34 mouse cellular contexts compared by ENCODE assay signal in genomic region chr4:106467420-106468110, GRCm38 (mm10). TPM values are rescaled to one million over a fixed set of nuclear protein-coding genes. Genes with fewer than 3 reads are reported as not detected.
DNase-seq lines count a peak whose midpoint lies in the region; ATAC-seq and TF ChIP-seq lines count a peak whose summit lies in the region.
"Had no signal": no experiment of that assay in that cellular context is flagged by ENCODE, and none has a peak within 500 bp of the region (broad histone marks: within the 10 kb centered on the region; RNA-seq: fewer than 3 reads in every experiment).

No protein-coding gene starts in this region.

- ATAC-seq in hindbrain, postnatal 0 days, result peak; percentile 55
- ATAC-seq in hindbrain, embryonic 13.5 days (ENCODE audit: low FRiP score), result no peak
- ATAC-seq in cerebellum, adult (ENCODE audit: insufficient number of reproducible peaks, low FRiP score, low TSS enrichment), result peak; percentile 57
- no peak for ATAC-seq in intestine, postnatal 0 days
- ATAC-seq: forebrain, postnatal 0 days had no signal

- WGBS in hindbrain, postnatal 0 days, result 59% methylated on average over 13 of the region's 13 CpGs
- 85% methylated on average over 13 of the region's 13 CpGs for WGBS in hindbrain, embryonic 13.5 days
- WGBS in cerebellum, adult 2 months, result 14% methylated on average over 13 of the region's 13 CpGs
- WGBS in intestine, postnatal 0 days, result 74% methylated on average over 13 of the region's 13 CpGs
- 76% methylated on average over 13 of the region's 13 CpGs for WGBS in heart, adult 2 months

- no peak for TF ChIP-seq POLR2A in cerebellum, adult 2 months (IDR thresholded peaks at IDR 0.05; ENCODE audit: borderline replicate concordance, insufficient read depth, low read length)
- no peak for TF ChIP-seq POLR2A in heart, adult 2 months (IDR thresholded peaks at IDR 0.05; ENCODE audit: insufficient read depth, low read depth, low read length)

- H3K4me3 ChIP-seq in hindbrain, postnatal 0 days (ENCODE audit: low read length), result no peak overlapping the region
- H3K4me3 ChIP-seq in hindbrain, embryonic 13.5 days, result no peak overlapping the region
- H3K4me3 ChIP-seq in cerebellum, adult 2 months (replicated peaks; ENCODE audit: insufficient read depth, low read depth, low read length), result no peak overlapping the region
- H3K4me3 ChIP-seq in intestine, postnatal 0 days (ENCODE audit: low read depth, low read length), result no peak overlapping the region
- H3K4me3 ChIP-seq in heart, adult 2 months, result no peak overlapping the region
- H3K4me3 ChIP-seq: embryonic facial prominence, embryonic 15.5 days; forebrain, embryonic 12.5 days; limb, embryonic 13.5 days; lung, embryonic 15.5 days; midbrain, embryonic 12.5 days; neural tube, embryonic 15.5 days; stomach, embryonic 15.5 days had no signal

- peaks cover 3% of the 10 kb centered on the region; the same call in 1 of the 2 replicates for H3K27me3 ChIP-seq in hindbrain, postnatal 0 days (ENCODE audit: insufficient read depth, low read length)
- peaks cover 28% of the 10 kb centered on the region for H3K27me3 ChIP-seq in hindbrain, embryonic 13.5 days
- H3K27me3 ChIP-seq in cerebellum, adult 2 months (ENCODE audit: control insufficient read depth, insufficient read depth, low read length), result no peaks in the 10 kb centered on the region
- H3K27me3 ChIP-seq in intestine, postnatal 0 days (replicated peaks; ENCODE audit: control insufficient read depth, insufficient read depth, low read length), result no peaks in the 10 kb centered on the region
- peaks cover 9% of the 10 kb centered on the region for H3K27me3 ChIP-seq in heart, adult 2 months (ENCODE audit: control insufficient read depth, insufficient read depth, low read length)

- H3K79me2 ChIP-seq in heart, adult 2 months (replicated peaks; ENCODE audit: control insufficient read depth, insufficient read depth, low read length), result no peaks in the 10 kb centered on the region

- H3K27ac ChIP-seq in hindbrain, postnatal 0 days, result peak overlapping the region; percentile 26; the same call in 1 of the 2 replicates
- no peak overlapping the region for H3K27ac ChIP-seq in hindbrain, embryonic 13.5 days
- no peak overlapping the region for H3K27ac ChIP-seq in cerebellum, adult 2 months (ENCODE audit: insufficient read depth, low read length)
- no peak overlapping the region for H3K27ac ChIP-seq in intestine, postnatal 0 days (ENCODE audit: low read depth, low read length)
- no peak overlapping the region for H3K27ac ChIP-seq in heart, adult 2 months
- H3K27ac ChIP-seq: embryonic facial prominence, embryonic 15.5 days; forebrain, embryonic 12.5 days; limb, embryonic 13.5 days; lung, embryonic 15.5 days; midbrain, embryonic 12.5 days; neural tube, embryonic 15.5 days; stomach, embryonic 15.5 days had no signal

- H3K4me2 ChIP-seq in hindbrain, postnatal 0 days (ENCODE audit: low read depth, low read length), result no peak overlapping the region
- no peak overlapping the region for H3K4me2 ChIP-seq in hindbrain, embryonic 13.5 days
- no peak overlapping the region for H3K4me2 ChIP-seq in intestine, postnatal 0 days (replicated peaks; ENCODE audit: low read depth)
- H3K4me2 ChIP-seq: embryonic facial prominence, embryonic 15.5 days; forebrain, embryonic 12.5 days; limb, embryonic 13.5 days; liver, embryonic 11.5 days; lung, embryonic 15.5 days; midbrain, embryonic 12.5 days; neural tube, embryonic 15.5 days; stomach, embryonic 15.5 days had no signal

- H3K36me3 ChIP-seq in hindbrain, postnatal 0 days (ENCODE audit: insufficient read depth, low read length), result no peaks in the 10 kb centered on the region
- H3K36me3 ChIP-seq in hindbrain, embryonic 13.5 days, result no peaks in the 10 kb centered on the region
- H3K36me3 ChIP-seq in intestine, postnatal 0 days (ENCODE audit: control insufficient read depth, insufficient read depth), result no peaks in the 10 kb centered on the region
- H3K36me3 ChIP-seq in heart, adult 2 months (ENCODE audit: control insufficient read depth, insufficient read depth, low read length), result no peaks in the 10 kb centered on the region
- H3K36me3 ChIP-seq: embryonic facial prominence, embryonic 15.5 days; forebrain, embryonic 12.5 days; limb, embryonic 13.5 days; lung, embryonic 15.5 days; midbrain, embryonic 12.5 days; neural tube, embryonic 15.5 days; stomach, embryonic 15.5 days had no signal

- peaks cover 5% of the 10 kb centered on the region; the same call in 1 of the 2 replicates for H3K4me1 ChIP-seq in hindbrain, postnatal 0 days (ENCODE audit: insufficient read depth, low read length)
- H3K4me1 ChIP-seq in hindbrain, embryonic 13.5 days (replicated peaks), result peaks cover 18% of the 10 kb centered on the region
- H3K4me1 ChIP-seq in cerebellum, adult 2 months (ENCODE audit: control insufficient read depth, insufficient read depth, low read length), result peaks cover 26% of the 10 kb centered on the region
- H3K4me1 ChIP-seq in intestine, postnatal 0 days (replicated peaks; ENCODE audit: control insufficient read depth, insufficient read depth, low read length), result peaks cover 4% of the 10 kb centered on the region
- peaks cover 1% of the 10 kb centered on the region; the same call in 1 of the 2 replicates for H3K4me1 ChIP-seq in heart, adult 2 months (ENCODE audit: control insufficient read depth, insufficient read depth, low read length)

- no peaks in the 10 kb centered on the region for H3K9me3 ChIP-seq in hindbrain, postnatal 0 days (ENCODE audit: low read length)
- H3K9me3 ChIP-seq in hindbrain, embryonic 13.5 days, result no peaks in the 10 kb centered on the region
- no peaks in the 10 kb centered on the region for H3K9me3 ChIP-seq in intestine, postnatal 0 days (ENCODE audit: control insufficient read depth)
- H3K9me3 ChIP-seq: embryonic facial prominence, embryonic 15.5 days; forebrain, embryonic 12.5 days; limb, embryonic 13.5 days; lung, embryonic 15.5 days; midbrain, embryonic 12.5 days; neural tube, embryonic 15.5 days; stomach, embryonic 15.5 days had no signal

- TF ChIP-seq EP300 in heart, adult 2 months (IDR thresholded peaks at IDR 0.05; ENCODE audit: insufficient read depth, low read depth, low read length), result no peak

- no peak overlapping the region for H3K9ac ChIP-seq in hindbrain, postnatal 0 days (replicated peaks; ENCODE audit: low read length)
- H3K9ac ChIP-seq in hindbrain, embryonic 13.5 days, result no peak overlapping the region
- H3K9ac ChIP-seq in intestine, postnatal 0 days (ENCODE audit: low read depth, low read length), result no peak overlapping the region
- no peak overlapping the region for H3K9ac ChIP-seq in heart, adult 2 months (ENCODE audit: low read depth, low read length)
- H3K9ac ChIP-seq: embryonic facial prominence, embryonic 15.5 days; forebrain, embryonic 12.5 days; forebrain, postnatal 0 days; limb, embryonic 13.5 days; lung, embryonic 15.5 days; midbrain, embryonic 12.5 days; neural tube, embryonic 15.5 days; stomach, embryonic 15.5 days had no signal

- intact Hi-C loops in heart, adult 2 months (cut with DNase I), result no loop called here

- peak; percentile 78 for DNase-seq in hindbrain, postnatal 0 days (ENCODE audit: low spot score)
- DNase-seq in cerebellum, adult 2 months, result peak; percentile 69 to 83
- DNase-seq in cerebellum, postnatal 14 days, result peak; percentile 86 to 87
- DNase-seq in urinary bladder, adult 18-20 months (ENCODE audit: low spot score in 2 of 2), result no peak
- no peak for DNase-seq in heart, adult 2 months
- DNase-seq: adrenal gland, postnatal 14 days; forebrain, postnatal 0 days; gastrocnemius, postnatal 10 days; heart, postnatal 14 days; kidney, adult 9 months; kidney, postnatal 10 days; right cerebral cortex, postnatal 25 days; thymus, postnatal 14 days had no signal

- TF ChIP-seq CTCF in hindbrain, postnatal 0 days (IDR thresholded peaks at IDR 0.05; ENCODE audit: low read depth), result no peak
- TF ChIP-seq CTCF in cerebellum, adult 2 months (IDR thresholded peaks at IDR 0.05; ENCODE audit: borderline replicate concordance, insufficient read depth, low read depth, low read length), result no peak
- no peak for TF ChIP-seq CTCF in intestine, postnatal 0 days (IDR thresholded peaks at IDR 0.05; ENCODE audit: low read depth)
- TF ChIP-seq CTCF in heart, adult 2 months (IDR thresholded peaks at IDR 0.05), result no peak

RNA-seq across cellular contexts. Expression of gene Pcsk9, which starts 3.4 kb away (rescaled TPM):
- total RNA-seq in hindbrain, postnatal 0 days (2014; rRNA removed), result 38.8 and 48.7 TPM in 2 replicates
- 18.8 and 20.3 TPM in 2 replicates for polyA plus RNA-seq in hindbrain, postnatal 0 days (2015; fragmentation: Nextera tagmentation; extraction: Ambion mirVana)
- polyA plus RNA-seq in hindbrain, embryonic 13.5 days (2015; fragmentation: Nextera tagmentation; extraction: Ambion mirVana), result 1.3 and 1.6 TPM in 2 replicates
- 0.33 and 0.34 TPM in 2 replicates for polyA plus RNA-seq in cerebellum, adult 2 months (2012; rRNA removed)
- 16.8 and 21.2 TPM in 2 replicates for polyA plus RNA-seq in intestine, postnatal 0 days (2015; fragmentation: Nextera tagmentation; extraction: Ambion mirVana)
- not detected for total RNA-seq in heart, adult 2 months (2021)
- 0.02 TPM in 1 of 2 replicates, not detected in the other for polyA plus RNA-seq in heart, adult 2 months (2012; rRNA removed)
- total RNA-seq: heart, postnatal 14 days had no signal

RNA-seq across cellular contexts. Expression of gene Bsnd, which starts 24.5 kb away (rescaled TPM):
- not detected in 2 replicates for total RNA-seq in hindbrain, postnatal 0 days (2014; rRNA removed)
- not detected in 2 replicates for polyA plus RNA-seq in hindbrain, postnatal 0 days (2015; fragmentation: Nextera tagmentation; extraction: Ambion mirVana)
- polyA plus RNA-seq in hindbrain, embryonic 13.5 days (2015; fragmentation: Nextera tagmentation; extraction: Ambion mirVana), result not detected in 2 replicates
- 0.03 and 0.10 TPM in 2 replicates for polyA plus RNA-seq in cerebellum, adult 2 months (2012; rRNA removed)
- polyA plus RNA-seq in intestine, postnatal 0 days (2015; fragmentation: Nextera tagmentation; extraction: Ambion mirVana), result not detected in 2 replicates
- total RNA-seq in heart, adult 2 months (2021), result not detected
- polyA plus RNA-seq in heart, adult 2 months (2012; rRNA removed), result not detected in 2 replicates
- total RNA-seq: adrenal gland, postnatal 14 days; forebrain, postnatal 0 days; heart, postnatal 14 days; layer of hippocampus, postnatal 10 days; left cerebral cortex, adult 18-20 months; left cerebral cortex, postnatal 25 days; megakaryocyte, adult 5-6 weeks had no signal
- polyA plus RNA-seq: cortical plate, adult 2 months; forebrain, embryonic 12.5 days; forebrain, postnatal 0 days; heart, embryonic 14.5 days; hindbrain, embryonic 11.5 days; intestine, embryonic 14.5 days; large intestine, adult 2 months; limb, embryonic 13.5 days; liver, embryonic 11.5 days; liver, embryonic 16.5 days; lung, embryonic 15.5 days; midbrain, embryonic 12.5 days; neural tube, embryonic 15.5 days; stomach, embryonic 15.5 days had no signal

Comparison
In these comparisons a context has a peak if more than half of its experiments do, and no peak if none do; other contexts are left out.
1. ATAC-seq: peak in hindbrain, postnatal 0 days (single experiment) and cerebellum, adult (single experiment); none in hindbrain, embryonic 13.5 days (single experiment) and intestine, postnatal 0 days (single experiment).
2. DNase-seq: peak in hindbrain, postnatal 0 days (single experiment), cerebellum, adult 2 months (2 of 2) and cerebellum, postnatal 14 days (2 of 2); none in urinary bladder, adult 18-20 months (0 of 2) and heart, adult 2 months (0 of 2).